Mouse (Mus musculus) right cerebral cortex, postnatal 25 days (tissue): ENCODE results near the gene Prl2c5.
"Not testable (repeated sequence)": the region's sequence is repeated elsewhere in the genome, so short reads cannot be mapped to it uniquely, and the experiment has no call there.

ENCODE experiments used
- DNase-seq: peaks from one replicate; pipeline ENCODE4 v3.0.0; 2022

Prl2c5 gene

DNA sequence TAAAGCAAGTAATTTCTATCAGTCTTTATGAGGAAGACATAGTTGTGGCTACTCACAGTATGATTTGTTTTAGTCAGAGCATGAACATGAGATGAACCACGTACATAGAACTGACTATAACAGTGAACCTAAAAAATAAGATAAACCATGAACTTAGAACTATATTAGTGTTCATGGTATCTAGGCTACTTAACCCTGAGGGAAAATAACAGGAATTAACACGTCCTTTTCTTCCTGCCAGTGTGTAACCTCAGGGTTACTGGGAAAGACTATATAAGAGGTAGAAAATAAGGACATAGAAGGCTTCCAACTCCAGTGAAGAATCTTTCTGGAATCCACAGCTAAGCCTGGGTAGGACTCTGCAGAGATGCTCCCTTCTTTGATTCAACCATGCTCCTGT lies at the start of gene Prl2c5:
Gene Prl2c5, plus strand, starts transcription at position 301 of the 400 bp plus-strand sequence.
- not testable (repeated sequence) for DNase-seq

DNA sequence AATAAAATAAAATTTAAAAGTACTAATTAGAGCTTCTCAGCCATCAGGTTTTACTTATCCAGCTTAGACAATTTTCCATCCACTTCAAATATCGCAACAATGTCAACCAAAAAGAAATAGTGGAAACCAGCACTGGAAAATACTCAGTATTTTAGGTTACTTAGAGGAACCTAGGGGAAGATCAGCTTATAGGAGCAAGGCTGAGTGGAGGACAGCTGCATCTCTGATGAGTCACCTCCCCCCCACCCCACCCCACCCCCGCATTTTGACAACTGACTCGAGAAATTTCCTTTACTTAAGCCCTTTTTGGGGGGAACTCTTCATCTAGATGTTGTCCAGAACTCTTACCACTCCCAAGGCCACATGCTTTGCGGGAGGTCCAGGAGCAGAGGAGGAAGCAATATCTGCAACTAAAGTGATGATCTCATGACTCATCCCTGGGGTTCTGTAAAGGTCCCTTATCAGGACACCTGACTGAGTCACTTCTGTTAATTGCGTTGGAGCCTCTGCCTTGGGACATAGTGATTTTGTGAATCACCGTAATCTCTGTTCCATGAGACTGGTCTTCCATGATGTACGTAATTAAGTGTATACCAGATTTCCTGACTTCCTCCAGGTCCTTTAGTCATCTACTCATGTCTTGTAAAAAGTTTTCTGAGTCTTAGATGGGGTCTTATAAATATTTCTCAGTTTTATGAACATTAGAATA lies 19.6 kb upstream of the Prl2c5 start:
- not testable (repeated sequence) for DNase-seq

DNA sequence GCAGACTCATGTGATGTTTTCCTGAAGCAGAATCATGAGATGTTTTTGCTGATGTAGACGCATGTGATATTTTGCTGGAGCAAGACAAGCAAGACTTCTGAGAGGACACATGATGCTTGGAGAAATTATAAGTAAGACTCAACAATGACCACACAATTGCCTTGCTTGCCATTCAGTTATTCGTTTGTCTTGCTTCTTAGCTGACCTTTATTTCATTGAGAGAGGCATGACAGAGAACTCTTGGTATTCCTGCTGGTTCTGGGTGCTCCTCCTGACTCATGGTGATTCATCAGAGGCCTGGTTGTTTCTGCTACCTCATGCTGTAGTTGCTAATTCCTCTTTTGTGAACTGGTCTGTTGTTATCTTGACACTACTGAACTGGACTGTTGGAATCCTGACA lies 13.9 kb upstream of the Prl2c5 start:
- DNase-seq, result not testable (repeated sequence)

DNA sequence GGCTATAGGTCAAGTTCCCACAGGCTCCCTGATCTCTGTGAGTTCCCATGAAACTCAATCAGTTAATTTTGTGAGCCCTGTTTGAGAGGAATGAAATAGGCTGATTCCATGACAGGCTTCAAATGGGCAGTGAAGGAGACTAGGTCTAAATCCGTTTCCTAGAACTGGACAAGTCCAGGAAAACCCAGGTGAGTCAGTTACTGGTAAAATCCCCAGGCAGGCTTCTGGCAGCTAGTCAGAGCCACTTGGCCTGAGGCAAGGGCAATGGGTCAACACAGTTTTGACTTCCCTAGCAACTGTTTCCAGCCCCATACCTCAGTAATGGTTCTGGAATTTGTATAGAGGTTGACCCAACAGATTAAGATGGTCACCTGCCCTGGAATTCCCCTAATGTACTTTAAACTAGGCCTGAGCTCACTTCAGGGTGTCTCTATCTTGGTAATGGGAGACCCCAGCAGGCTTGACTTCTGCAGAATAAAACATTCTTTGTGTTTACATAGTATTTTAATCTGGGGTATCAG lies 8.8 kb upstream of the Prl2c5 start:
- not testable (repeated sequence) for DNase-seq

DNA sequence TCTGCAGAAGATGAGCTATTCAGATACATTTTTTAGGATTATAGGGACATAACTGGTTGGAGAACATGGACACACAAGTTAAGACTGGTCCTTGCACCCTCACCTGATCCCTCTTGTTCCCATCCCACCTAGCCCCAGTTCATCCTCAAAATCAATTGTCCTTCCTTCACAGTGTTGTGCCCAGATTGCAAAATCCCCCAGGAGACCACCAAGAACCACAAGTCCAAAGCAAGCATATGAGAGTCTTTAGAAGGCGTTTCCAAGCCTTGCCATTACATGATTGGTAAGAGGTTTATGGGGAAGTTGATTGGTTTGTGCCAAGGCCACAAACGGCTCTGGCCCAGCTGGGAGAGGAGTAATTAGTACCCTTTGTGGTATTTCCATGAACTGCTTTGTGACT lies 6.8 kb upstream of the Prl2c5 start:
- DNase-seq, result not testable (repeated sequence)

DNA sequence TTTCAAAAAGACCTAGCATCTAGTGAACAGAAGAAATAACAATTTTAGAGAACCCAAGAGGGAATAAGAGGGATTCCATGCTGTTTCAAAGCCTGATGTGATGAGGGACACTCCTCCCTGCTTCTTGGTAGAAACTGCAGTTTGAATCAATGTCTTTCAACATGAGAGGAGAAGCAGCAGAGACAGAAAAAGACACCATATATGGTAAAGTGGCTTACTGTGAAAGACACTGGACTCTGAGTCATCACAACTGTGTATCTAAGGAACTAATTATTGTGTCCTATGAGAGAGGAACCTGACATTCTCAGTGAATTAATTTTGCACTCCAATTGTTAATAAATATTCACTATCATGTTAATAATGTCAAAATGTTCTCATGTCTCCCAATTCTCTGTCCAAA lies 28.7 kb downstream of the Prl2c5 start:
- not testable (repeated sequence) for DNase-seq

DNA sequence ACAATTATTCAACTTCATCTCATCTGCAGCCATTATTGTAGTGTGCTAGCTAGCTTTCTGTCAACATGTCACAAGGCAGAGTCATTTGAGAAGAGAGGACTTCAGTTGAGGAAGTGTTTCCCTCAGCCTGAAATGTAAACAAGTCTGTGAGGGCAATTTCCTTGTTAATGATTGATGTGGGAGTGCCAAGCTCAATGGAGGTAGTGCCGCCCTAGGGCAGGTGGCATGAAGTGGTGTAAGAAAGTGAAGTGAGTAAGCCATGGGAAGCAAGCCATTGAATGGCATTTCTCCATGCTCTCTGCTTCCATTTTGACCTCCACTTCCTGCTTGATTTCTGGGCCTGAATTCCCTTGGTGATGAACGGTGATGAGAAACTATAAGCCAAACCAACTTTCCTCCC lies 33.8 kb downstream of the Prl2c5 start:
- not testable (repeated sequence) for DNase-seq

DNA sequence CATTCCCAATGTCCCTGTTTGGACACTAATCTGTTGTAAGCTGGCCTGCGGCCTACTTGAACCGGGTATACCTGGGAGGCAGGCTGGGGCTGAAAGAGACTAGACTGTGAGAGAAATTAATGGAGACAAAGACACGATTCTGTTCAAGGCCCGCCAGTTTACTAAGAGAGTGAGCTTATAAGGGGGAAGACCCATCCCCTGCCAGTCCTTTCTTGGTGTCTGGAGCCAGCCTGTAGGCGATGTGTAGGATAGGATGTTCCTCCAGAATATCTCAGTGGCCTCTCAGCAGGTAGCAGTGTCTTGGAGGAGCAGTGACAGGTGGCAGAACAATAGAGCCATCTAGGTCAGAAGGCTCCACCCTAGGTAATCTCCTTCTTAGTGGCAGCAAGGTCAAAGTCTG lies 37.7 kb downstream of the Prl2c5 start:
- DNase-seq, result not testable (repeated sequence)

DNA sequence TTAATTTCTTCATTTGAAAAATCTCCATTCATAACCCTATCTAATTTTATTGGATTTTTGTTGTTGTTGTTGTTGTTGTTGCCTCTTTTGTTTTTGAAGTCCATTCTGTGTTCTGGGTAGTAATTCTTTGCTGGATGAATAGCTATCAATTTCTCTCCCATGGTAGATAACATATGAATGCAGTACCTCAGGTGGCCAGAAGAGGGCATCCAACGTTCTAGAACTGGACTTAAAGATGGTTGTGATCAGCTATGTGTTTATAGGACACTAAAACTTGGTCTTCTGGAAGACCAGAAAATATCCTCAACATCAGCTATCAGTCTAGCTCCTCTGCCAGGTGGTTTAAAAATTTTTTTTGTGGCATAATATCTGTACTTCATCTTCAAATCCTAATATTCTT lies 54.9 kb downstream of the Prl2c5 start:
- DNase-seq, result not testable (repeated sequence)
